Mouse (Mus musculus): ENCODE results near the gene Rpl35a. TPM values are rescaled to one million over a fixed set of nuclear protein-coding genes. Genes with fewer than 3 reads are reported as not detected.

Rpl35a gene
- total RNA-seq (2023) = 1,373 TPM

GRCm38 (mm10) chr16:33056095-33056785 is at the start of gene Rpl35a, which contains the start of gene Iqcg:
Gene Rpl35a (plus strand): TSS chr16:33056453.
Gene Iqcg (minus strand): TSS chr16:33056218.

GRCm38 (mm10) chr16:33062024-33062681 is 5.9 kb downstream of the Rpl35a start, which contains the start of gene Lmln:
Gene Lmln (plus strand): TSS chr16:33062521.

Other genes with a start within 250 kb of the Rpl35a start
- gene Smbd1, start 246.0 kb upstream of the Rpl35a start, total RNA-seq (2023) = not detected
- gene Fyttd1, start 179.0 kb upstream of the Rpl35a start, total RNA-seq (2023) = 78.0 TPM
- 22.2 TPM for gene Rubcn, start 178.7 kb upstream of the Rpl35a start, total RNA-seq (2023)
- 96.7 TPM for gene Lrch3, start 142.4 kb upstream of the Rpl35a start, total RNA-seq (2023)
- gene Iqcg, start 235 bp upstream of the Rpl35a start, total RNA-seq (2023) = not detected
- 2.9 TPM for gene Lmln, start 6.1 kb downstream of the Rpl35a start, total RNA-seq (2023)
- gene Osbpl11, start 128.6 kb downstream of the Rpl35a start, total RNA-seq (2023) = 27.3 TPM
- gene Snx4, start 195.0 kb downstream of the Rpl35a start, total RNA-seq (2023) = 50.3 TPM

Data from CD4-positive naive resting alpha-beta T cell, adult 57 days (primary cell).